Mouse (Mus musculus) C2C12 (cell line): ENCODE results near the gene Notch4. TPM values are rescaled to one million over a fixed set of nuclear protein-coding genes. Genes with fewer than 3 reads are reported as not detected.

Experiments
- H3K27me3 ChIP-seq: one replicate; pipeline ENCODE4 v1.6.1; 2011; ENCODE audit not compliant: control insufficient read depth, insufficient read depth, insufficient read length
- H3K36me3 ChIP-seq: one replicate; pipeline ENCODE4 v1.6.1; 2011; ENCODE audit not compliant: control insufficient read depth, insufficient read depth
- H3K4me3 ChIP-seq: one replicate; pipeline ENCODE4 v1.5.1; 2011; ENCODE audit warnings: mild to moderate bottlenecking, control low read depth; ENCODE audit not compliant: poor library complexity, insufficient read depth, severe bottlenecking
- H3K79me2 ChIP-seq: one replicate; pipeline ENCODE4 v1.6.1; 2011; ENCODE audit not compliant: control insufficient read depth, insufficient read depth
- H3K79me3 ChIP-seq: one replicate; pipeline ENCODE4 v1.6.1; 2011; ENCODE audit warnings: low read depth, control low read depth
- H3ac ChIP-seq: one replicate; pipeline ENCODE3; 2011; ENCODE audit warnings: low read depth; ENCODE audit not compliant: control insufficient read depth, insufficient read length
- CEBPB ChIP-seq: IDR thresholded peaks from one replicate; pipeline ENCODE4 v1.6.1; 2011; ENCODE audit warnings: low read depth, mild to moderate bottlenecking, control low read depth, moderate library complexity
- CTCF ChIP-seq: IDR thresholded peaks from one replicate; pipeline ENCODE4 v1.5.1; 2011; ENCODE audit not compliant: control insufficient read depth, insufficient read depth, insufficient read length
- FOSL1 ChIP-seq: IDR thresholded peaks from one replicate; pipeline ENCODE4 v1.8.0; 2011; ENCODE audit warnings: mild to moderate bottlenecking, low read length; ENCODE audit not compliant: poor library complexity, insufficient read depth, severe bottlenecking
- MAX ChIP-seq: IDR thresholded peaks from one replicate; pipeline ENCODE4 v1.6.1; 2011; ENCODE audit warnings: mild to moderate bottlenecking, control low read depth
- MYOD1 ChIP-seq: IDR thresholded peaks from one replicate; pipeline ENCODE4 v1.6.1; 2011; ENCODE audit warnings: low read depth; ENCODE audit not compliant: control insufficient read depth, insufficient read length
- MYOG ChIP-seq: IDR thresholded peaks from one replicate; pipeline ENCODE4 v1.6.1; 2011; ENCODE audit not compliant: control insufficient read depth, insufficient read length; ENCODE audit errors: extremely low read depth
- USF1 ChIP-seq: IDR thresholded peaks from one replicate; pipeline ENCODE4 v1.6.1; 2011; ENCODE audit warnings: low read depth, mild to moderate bottlenecking, control low read depth, moderate library complexity
- polyA plus RNA-seq: library from polyadenylated mRNA; unstranded; fragments of >200 nt; fragmentation: generic; extraction: Trizol; gene quantifications from one replicate; pipeline ENCODE4 v1.2.1, GENCODE M21; 2012; ENCODE audit warnings: missing spikeins

Notch4 gene
- polyA plus RNA-seq, 1 experiment, result 0.51 TPM

GRCm38 (mm10) chr17:34555483-34555882 lies 8.6 kb upstream of the Notch4 start:
- H3ac ChIP-seq, result no peak overlapping the region
- H3K4me3 ChIP-seq, result no peak overlapping the region
- H3K36me3 ChIP-seq, result no peaks in the 10 kb centered on the region
- peaks cover 24% of the 10 kb centered on the region for H3K27me3 ChIP-seq
- no peaks in the 10 kb centered on the region for H3K79me2 ChIP-seq
- H3K79me3 ChIP-seq, result no peaks in the 10 kb centered on the region
- no peak for TF ChIP-seq FOSL1
- peak; percentile 64 for TF ChIP-seq CTCF
- no peak for TF ChIP-seq MYOD1
- no peak for TF ChIP-seq MAX

DNA sequence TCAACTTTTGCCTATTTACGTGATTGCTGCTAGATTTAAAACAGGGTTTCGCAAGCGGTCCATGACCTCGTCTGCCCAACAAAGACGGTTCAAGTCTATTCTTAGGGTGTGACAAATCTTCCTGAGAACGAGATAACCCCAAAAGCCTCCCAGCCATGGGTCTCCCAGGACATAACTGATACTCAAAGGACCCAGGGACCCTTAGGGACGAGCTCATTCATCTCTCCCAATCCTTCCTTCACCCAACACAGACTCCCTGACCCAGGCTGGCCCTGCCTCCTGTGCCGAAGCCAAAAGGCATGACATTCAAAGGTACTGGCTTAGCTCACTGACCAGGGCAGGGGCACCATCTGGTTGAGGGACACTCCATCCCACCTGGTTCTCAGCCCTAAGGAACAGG lies 7.7 kb upstream of the Notch4 start:
- H3ac ChIP-seq, result no peak overlapping the region
- TF ChIP-seq CTCF (no peak), USF1 (no peak), MYOG (no peak), MAX (no peak), FOSL1 (no peak), CEBPB (no peak), MYOD1 (no peak)
- peaks cover 27% of the 10 kb centered on the region for H3K27me3 ChIP-seq

DNA sequence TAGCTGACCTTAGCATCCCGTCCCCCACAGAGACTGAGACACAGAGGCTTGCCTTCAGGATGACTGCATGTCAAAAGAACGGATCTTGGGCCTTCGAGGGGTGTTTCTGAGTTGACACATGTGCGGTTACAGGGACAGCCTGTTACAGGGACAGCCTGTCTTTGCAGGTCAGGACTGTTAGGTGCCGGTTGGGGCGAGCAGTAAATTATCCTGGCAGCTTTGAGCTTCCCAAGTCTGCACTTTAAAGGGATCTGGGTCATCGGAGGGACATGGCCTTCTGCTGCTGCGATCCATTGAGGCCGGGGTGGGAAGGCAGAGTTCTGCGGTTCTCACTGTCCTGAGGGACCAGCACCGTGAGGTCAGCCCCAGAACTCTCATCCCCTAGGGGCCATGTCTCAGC lies 6.7 kb upstream of the Notch4 start:
- Histone ChIP-seq H3K27me3 (peaks cover 27% of the 10 kb centered on the region), H3K4me3 (no peak overlapping the region), H3K79me3 (no peaks in the 10 kb centered on the region), H3K79me2 (no peaks in the 10 kb centered on the region), H3K36me3 (no peaks in the 10 kb centered on the region), H3ac (no peak overlapping the region)
- TF ChIP-seq MAX (no peak), USF1 (no peak), CEBPB (no peak)

More for the DNA sequence above, 7.7 kb upstream of the Notch4 start:
- Histone ChIP-seq H3K36me3 (no peaks in the 10 kb centered on the region), H3K4me3 (no peak overlapping the region), H3K79me3 (no peaks in the 10 kb centered on the region), H3K79me2 (no peaks in the 10 kb centered on the region)

- TF ChIP-seq MAX (no peak), MYOD1 (no peak), USF1 (no peak), CTCF (no peak), FOSL1 (no peak), CEBPB (no peak), MYOG (no peak)
- H3K79me3 ChIP-seq, result no peaks in the 10 kb centered on the region
- no peak overlapping the region for H3ac ChIP-seq
- peaks cover 34% of the 10 kb centered on the region for H3K27me3 ChIP-seq
- H3K4me3 ChIP-seq, result no peak overlapping the region
- H3K36me3 ChIP-seq, result no peaks in the 10 kb centered on the region
- H3K79me2 ChIP-seq, result no peaks in the 10 kb centered on the region
Observed at GRCm38 (mm10) chr17:34559116-34559515, 5.0 kb upstream of the Notch4 start.

DNA sequence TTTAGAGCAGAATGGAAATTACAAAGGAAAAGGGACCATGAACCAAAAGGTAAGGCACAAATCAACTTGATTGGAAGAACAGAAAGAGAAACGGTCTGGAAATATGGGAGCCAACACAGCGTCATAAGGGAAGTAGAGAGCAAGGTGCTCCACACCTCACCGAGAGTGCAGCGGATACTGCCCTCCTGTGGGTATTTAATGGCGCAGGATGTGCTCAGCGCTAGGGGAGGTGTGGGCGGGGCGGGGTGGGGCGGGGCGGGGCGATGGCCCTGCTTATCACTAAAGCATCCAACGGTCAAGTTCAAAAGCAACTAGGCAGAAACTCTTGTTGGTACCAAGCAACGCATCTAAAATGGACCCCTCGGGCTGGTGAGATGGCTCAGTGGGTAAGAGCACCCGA lies 4.2 kb upstream of the Notch4 start:
- H3K27me3 ChIP-seq, result peaks cover 42% of the 10 kb centered on the region
- no peaks in the 10 kb centered on the region for H3K79me3 ChIP-seq
- H3K4me3 ChIP-seq, result no peak overlapping the region
- no peaks in the 10 kb centered on the region for H3K36me3 ChIP-seq
- no peaks in the 10 kb centered on the region for H3K79me2 ChIP-seq
- TF ChIP-seq FOSL1, result no peak
- TF ChIP-seq CTCF, result no peak
- no peak for TF ChIP-seq CEBPB
- no peak for TF ChIP-seq MYOD1
- no peak for TF ChIP-seq MYOG
- no peak for TF ChIP-seq MAX
- TF ChIP-seq USF1, result no peak
- H3ac ChIP-seq, result no peak overlapping the region

DNA sequence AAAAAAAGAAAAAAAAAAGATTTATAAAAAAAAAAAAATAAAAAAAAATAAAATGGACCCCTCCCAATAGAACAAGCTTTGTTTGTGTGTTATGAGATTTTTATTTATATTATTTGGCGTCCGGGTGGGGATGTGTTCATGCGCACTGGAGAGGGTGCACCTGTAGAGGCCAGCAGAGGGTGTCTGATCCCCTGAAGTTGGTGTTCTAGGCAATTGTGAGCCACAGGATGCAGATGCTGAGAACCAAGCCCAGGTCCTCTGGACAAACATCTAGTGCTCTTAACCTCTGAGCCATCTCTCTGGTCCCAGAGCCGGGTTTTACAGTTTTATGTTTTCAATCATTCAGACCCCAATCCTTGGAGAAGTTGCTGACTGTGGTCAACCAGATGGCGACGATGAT lies 3.6 kb upstream of the Notch4 start:
- no peak for TF ChIP-seq USF1
- TF ChIP-seq MAX, result no peak
- TF ChIP-seq CEBPB, result no peak
- TF ChIP-seq MYOG, result no peak
- TF ChIP-seq FOSL1, result no peak
- TF ChIP-seq MYOD1, result no peak
- no peak for TF ChIP-seq CTCF
- no peaks in the 10 kb centered on the region for H3K79me2 ChIP-seq

More for the DNA sequence above, 3.6 kb upstream of the Notch4 start:
- H3K4me3 ChIP-seq, result no peak overlapping the region
- no peak overlapping the region for H3ac ChIP-seq
- no peaks in the 10 kb centered on the region for H3K79me3 ChIP-seq
- no peaks in the 10 kb centered on the region for H3K36me3 ChIP-seq
- peaks cover 48% of the 10 kb centered on the region for H3K27me3 ChIP-seq
